Mouse (Mus musculus): ENCODE data around the gene Dusp1.

- TF ChIP-seq MAX (IDR thresholded peaks at IDR 0.05; ENCODE audit: low read depth) = no peak
- TF ChIP-seq POLR2A (IDR thresholded peaks at IDR 0.05; ENCODE audit: insufficient read length, low read depth) = no peak
- no peak for TF ChIP-seq USF1 (IDR thresholded peaks at IDR 0.05; ENCODE audit: low read depth)
- no peak for TF ChIP-seq TCF12 (IDR thresholded peaks at IDR 0.05; ENCODE audit: insufficient read depth, poor library complexity, severe bottlenecking)
- no peak for TF ChIP-seq CEBPB (IDR thresholded peaks at IDR 0.05; ENCODE audit: insufficient read depth, poor library complexity, severe bottlenecking)
- TF ChIP-seq MYOG (IDR thresholded peaks at IDR 0.05; ENCODE audit: control insufficient read depth in 1 of 3, insufficient read depth in 1 of 3, insufficient read length in 2 of 3, low read depth in 2 of 3) = no peak
- TF ChIP-seq POLR2AphosphoS2 (IDR thresholded peaks at IDR 0.05; ENCODE audit: insufficient read length, low read depth) = no peak
- no peak for TF ChIP-seq MYOD1 (IDR thresholded peaks at IDR 0.05; ENCODE audit: control insufficient read depth in 1 of 3, insufficient read length in 2 of 3, low read depth in 2 of 3)
- no peak for TF ChIP-seq E2F4 (IDR thresholded peaks at IDR 0.05; ENCODE audit: insufficient read depth)
These were observed 104.4 kb downstream of the Dusp1 start for GRCm38 (mm10) chr17:26457506-26457905.

All from myocyte (in vitro differentiated cells).